Mouse (Mus musculus) heart, embryonic 16.5 days (tissue): Measurements from ENCODE around the gene Klhl9. TPM values are rescaled to one million over a fixed set of nuclear protein-coding genes. Genes with fewer than 3 reads are reported as not detected.
A peak's percentile ranks its signal among the peaks of the same experiment; 100 is the strongest.
"Not testable (repeated sequence)": the region's sequence is repeated elsewhere in the genome, so short reads cannot be mapped to it uniquely, and the experiment has no call there.

ENCODE experiments used
- ATAC-seq: fragments of 200-750 bp; cut with Nextera tagmentation; replicated peaks from 2 replicates; pipeline ENCODE4 v1.8.0; 2017; ENCODE audit warnings: moderate number of reproducible peaks; ENCODE audit not compliant: insufficient read depth, low FRiP score; ENCODE audit errors: extremely low read depth
- H3K27ac ChIP-seq: fragments of 300-500 bp; sonication (generic); 2 replicates; pipeline ENCODE4 v1.5.1; 2014; ENCODE audit warnings: mild to moderate bottlenecking, low read length, control low read depth, moderate library complexity
- H3K27me3 ChIP-seq: fragments of 300-500 bp; sonication (generic); 2 replicates; pipeline ENCODE4 v1.6.1; 2014; ENCODE audit warnings: low read length, mixed read lengths; ENCODE audit not compliant: control insufficient read depth, insufficient read depth
- H3K36me3 ChIP-seq: fragments of 300-500 bp; sonication (generic); 2 replicates; pipeline ENCODE4 v1.6.1; 2014; ENCODE audit not compliant: control insufficient read depth, insufficient read depth
- H3K4me1 ChIP-seq: fragments of 300-500 bp; sonication (generic); 2 replicates; pipeline ENCODE4 v1.6.1; 2014; ENCODE audit warnings: low read length, mixed read lengths; ENCODE audit not compliant: control insufficient read depth, insufficient read depth
- H3K4me2 ChIP-seq: fragments of 300-500 bp; sonication (generic); 2 replicates; pipeline ENCODE4 v1.6.1; 2014; ENCODE audit warnings: low read depth, mild to moderate bottlenecking, control low read depth, low read length
- H3K4me3 ChIP-seq: fragments of 300-500 bp; sonication (generic); 2 replicates; pipeline ENCODE4 v1.5.1; 2014; ENCODE audit warnings: mild to moderate bottlenecking, control low read depth, low read length
- H3K9ac ChIP-seq: fragments of 300-500 bp; sonication (generic); 2 replicates; pipeline ENCODE4 v1.6.1; 2014; ENCODE audit warnings: low read length, control low read depth
- H3K9me3 ChIP-seq: fragments of 300-500 bp; sonication (generic); replicated peaks from 2 replicates; pipeline ENCODE4 v1.6.1; 2016; ENCODE audit warnings: low read length; ENCODE audit not compliant: control insufficient read depth
- WGBS: fragments of 180-500 bp; shearing (Covaris S2); extraction: QIAGEN DNeasy Blood & Tissue Kit; methylation state at CpG from one replicate; pipeline ENCODE4 v1.1.7; 2014; 5-methylcytosine and 5-hydroxymethylcytosine counted together
- polyA plus RNA-seq: library from polyadenylated mRNA; unstranded; fragments of >200 nt; fragmentation: Nextera tagmentation; extraction: Ambion mirVana; gene quantifications from 2 replicates; pipeline ENCODE4 v1.2.1, GENCODE M21; 2015

The Klhl9 gene
- polyA plus RNA-seq, 1 experiment from 2014 or later = 82.3 TPM

GRCm38 (mm10) chr4:88756581-88757513 lies 34.6 kb upstream of the Klhl9 start:
- H3K4me1 ChIP-seq, H3K27me3 ChIP-seq, H3K36me3 ChIP-seq, H3K9me3 ChIP-seq, ATAC-seq: not testable (repeated sequence)
- Histone ChIP-seq H3K27ac (peak overlapping the region; percentile 97), H3K4me3 (peak overlapping the region; percentile 70), H3K9ac (peak overlapping the region; percentile 83), H3K4me2 (peak overlapping the region; percentile 76)
- WGBS = 9% methylated on average over 28 of the region's 31 CpGs

GRCm38 (mm10) chr4:88754818-88755340 lies 32.6 kb upstream of the Klhl9 start, which contains the start of gene Gm13271:
Gene Gm13271 (plus strand): TSS chr4:88754868.
- not testable (repeated sequence) for H3K4me2 ChIP-seq, H3K36me3 ChIP-seq, H3K9me3 ChIP-seq, H3K4me1 ChIP-seq, H3K27ac ChIP-seq, H3K27me3 ChIP-seq, H3K9ac ChIP-seq, ATAC-seq, H3K4me3 ChIP-seq
- 58% methylated on average over 14 of the region's 15 CpGs for WGBS

DNA sequence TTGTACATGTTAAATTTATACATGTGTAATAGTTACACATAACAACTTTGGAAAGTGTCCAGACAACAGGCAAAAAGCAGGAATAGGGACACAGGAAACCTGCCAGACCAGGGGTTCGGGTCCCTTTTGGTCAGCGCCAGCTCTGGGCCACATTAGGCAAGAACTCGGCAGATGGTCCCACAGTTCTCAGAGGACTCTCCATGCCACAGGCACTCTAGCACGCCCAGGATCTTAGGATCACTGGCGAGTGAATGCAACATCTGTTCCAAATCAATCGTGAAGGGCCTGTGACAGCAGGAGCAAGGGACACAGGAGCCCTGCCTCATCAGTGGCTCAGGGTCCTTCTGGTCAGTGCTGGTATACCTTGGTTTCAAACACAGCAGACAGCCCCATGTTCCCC lies 27.7 kb upstream of the Klhl9 start:
- H3K27ac ChIP-seq = no peak overlapping the region
- 56% methylated on average over 6 of the region's 6 CpGs for WGBS

GRCm38 (mm10) chr4:88744207-88744606 lies 21.9 kb upstream of the Klhl9 start:
- H3K27ac ChIP-seq = no peak overlapping the region
- H3K27me3 ChIP-seq = no peaks in the 10 kb centered on the region
- no peak overlapping the region for H3K4me3 ChIP-seq
- no peak overlapping the region for H3K4me2 ChIP-seq
- H3K36me3 ChIP-seq = no peaks in the 10 kb centered on the region
- WGBS = 66% methylated on average over 3 of the region's 3 CpGs
- no peak for ATAC-seq
- no peaks in the 10 kb centered on the region for H3K4me1 ChIP-seq
- no peaks in the 10 kb centered on the region for H3K9me3 ChIP-seq
- H3K9ac ChIP-seq = no peak overlapping the region

More for the DNA sequence above, 27.7 kb upstream of the Klhl9 start:
- no peaks in the 10 kb centered on the region for H3K36me3 ChIP-seq
- no peak for ATAC-seq
- no peaks in the 10 kb centered on the region for H3K4me1 ChIP-seq
- H3K9me3 ChIP-seq = no peaks in the 10 kb centered on the region
- no peak overlapping the region for H3K4me2 ChIP-seq
- no peak overlapping the region for H3K4me3 ChIP-seq
- H3K27me3 ChIP-seq = no peaks in the 10 kb centered on the region
- H3K9ac ChIP-seq = no peak overlapping the region

DNA sequence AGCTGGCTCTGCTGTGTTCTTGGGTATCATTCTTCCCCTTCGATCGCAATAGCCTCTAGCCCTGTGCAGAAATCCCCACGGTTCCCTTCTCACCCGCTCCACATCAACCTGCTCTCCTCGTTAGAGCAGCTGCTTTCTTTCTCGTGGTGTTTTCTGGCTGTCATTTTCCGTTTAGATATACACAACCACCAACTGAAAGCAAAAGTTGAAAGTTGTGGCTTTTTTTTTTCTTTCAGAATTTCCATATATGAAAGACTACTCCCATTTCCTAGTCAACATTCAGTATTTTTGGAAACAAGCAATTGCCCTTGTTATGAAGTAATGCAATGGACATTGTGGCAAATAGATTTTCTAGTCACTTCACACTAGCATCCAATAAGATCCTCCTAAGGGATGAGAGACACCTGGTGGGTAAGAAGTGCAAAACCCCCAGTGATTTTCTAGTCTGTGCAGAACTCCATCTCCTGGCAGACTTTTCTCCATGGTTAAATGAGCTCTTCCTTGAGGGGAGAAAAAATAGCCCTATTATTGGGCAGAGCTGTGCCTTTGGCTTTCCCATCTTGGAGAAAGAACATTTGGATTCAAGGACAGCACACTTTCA lies 20.6 kb upstream of the Klhl9 start:
- Histone ChIP-seq H3K4me1 (0 out of 2 replicates have a peak, but pooled peaks cover under 1% of the 10 kb centered on the region), H3K4me3 (no peak overlapping the region), H3K27ac (no peak overlapping the region), H3K4me2 (no peak overlapping the region), H3K27me3 (no peaks in the 10 kb centered on the region), H3K9ac (no peak overlapping the region), H3K36me3 (no peaks in the 10 kb centered on the region), H3K9me3 (no peaks in the 10 kb centered on the region)
- no peak for ATAC-seq
- 60% methylated on average over 7 of the region's 7 CpGs for WGBS

GRCm38 (mm10) chr4:88741426-88741825 lies 19.2 kb upstream of the Klhl9 start:
- H3K4me2 ChIP-seq = no peak overlapping the region
- WGBS = 74% methylated on average over 4 of the region's 4 CpGs
- H3K9me3 ChIP-seq = no peaks in the 10 kb centered on the region
- 0 out of 2 replicates have a peak, but pooled peaks cover 2% of the 10 kb centered on the region for H3K4me1 ChIP-seq
- no peaks in the 10 kb centered on the region for H3K27me3 ChIP-seq
- no peak overlapping the region for H3K4me3 ChIP-seq
- H3K36me3 ChIP-seq = no peaks in the 10 kb centered on the region
- no peak overlapping the region for H3K27ac ChIP-seq
- H3K9ac ChIP-seq = no peak overlapping the region
- ATAC-seq = no peak

GRCm38 (mm10) chr4:88739036-88739435 lies 16.8 kb upstream of the Klhl9 start:
- Histone ChIP-seq H3K27ac (no peak overlapping the region), H3K4me1 (0 out of 2 replicates have a peak, but pooled peaks cover 2% of the 10 kb centered on the region), H3K4me2 (no peak overlapping the region), H3K27me3 (no peaks in the 10 kb centered on the region), H3K9ac (no peak overlapping the region), H3K4me3 (no peak overlapping the region), H3K9me3 (no peaks in the 10 kb centered on the region), H3K36me3 (no peaks in the 10 kb centered on the region)
- 84% methylated on average over 6 of the region's 6 CpGs for WGBS
- no peak for ATAC-seq

DNA sequence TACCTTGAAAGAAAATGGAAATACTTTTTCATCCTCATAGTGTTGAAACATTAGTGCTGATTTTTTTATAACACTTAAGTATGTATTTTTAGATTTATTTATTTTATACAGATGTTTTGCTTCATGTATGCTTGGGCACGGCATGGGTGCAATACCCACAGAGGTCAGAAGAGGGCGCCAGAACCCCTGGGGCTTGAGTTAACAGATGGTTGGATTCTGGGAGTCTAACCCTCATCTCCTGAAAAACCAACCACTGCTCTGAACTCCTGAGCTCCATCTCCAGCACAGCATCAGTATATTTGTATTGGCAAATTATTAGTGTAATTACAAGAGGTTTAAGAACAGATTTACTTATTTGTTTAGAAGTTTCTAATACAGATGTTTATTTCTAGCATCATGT lies 16.2 kb upstream of the Klhl9 start:
- Histone ChIP-seq H3K27ac (no peak overlapping the region), H3K36me3 (no peaks in the 10 kb centered on the region), H3K27me3 (no peaks in the 10 kb centered on the region), H3K9me3 (no peaks in the 10 kb centered on the region), H3K4me1 (0 out of 2 replicates have a peak, but pooled peaks cover 2% of the 10 kb centered on the region), H3K9ac (no peak overlapping the region), H3K4me2 (no peak overlapping the region), H3K4me3 (no peak overlapping the region)
- 0% methylated on average over 2 of the region's 2 CpGs for WGBS
- 0 out of 2 replicates have a peak, but pooled peaks have one; percentile 45 for ATAC-seq

- 0% methylated on average over 1 of the region's 1 CpGs for WGBS
- Histone ChIP-seq H3K4me3 (no peak overlapping the region), H3K27ac (no peak overlapping the region), H3K4me2 (no peak overlapping the region), H3K9me3 (no peaks in the 10 kb centered on the region), H3K36me3 (no peaks in the 10 kb centered on the region), H3K9ac (no peak overlapping the region), H3K4me1 (no peaks in the 10 kb centered on the region), H3K27me3 (no peaks in the 10 kb centered on the region)
- no peak for ATAC-seq
Observed at GRCm38 (mm10) chr4:88727324-88727723, 5.1 kb upstream of the Klhl9 start.
